Mouse (Mus musculus) heart, embryonic 16.5 days (tissue): ENCODE measurements around the gene Tenm3. TPM values are rescaled to one million over a fixed set of nuclear protein-coding genes. Genes with fewer than 3 reads are reported as not detected.

Source experiments
- ATAC-seq: fragments of 200-750 bp; cut with Nextera tagmentation; replicated peaks from 2 replicates; pipeline ENCODE4 v1.8.0; 2017; ENCODE audit warnings: moderate number of reproducible peaks; ENCODE audit not compliant: insufficient read depth, low FRiP score; ENCODE audit errors: extremely low read depth
- H3K27ac ChIP-seq: fragments of 300-500 bp; sonication (generic); 2 replicates; pipeline ENCODE4 v1.5.1; 2014; ENCODE audit warnings: mild to moderate bottlenecking, low read length, control low read depth, moderate library complexity
- H3K27me3 ChIP-seq: fragments of 300-500 bp; sonication (generic); 2 replicates; pipeline ENCODE4 v1.6.1; 2014; ENCODE audit warnings: low read length, mixed read lengths; ENCODE audit not compliant: control insufficient read depth, insufficient read depth
- H3K36me3 ChIP-seq: fragments of 300-500 bp; sonication (generic); 2 replicates; pipeline ENCODE4 v1.6.1; 2014; ENCODE audit not compliant: control insufficient read depth, insufficient read depth
- H3K4me1 ChIP-seq: fragments of 300-500 bp; sonication (generic); 2 replicates; pipeline ENCODE4 v1.6.1; 2014; ENCODE audit warnings: low read length, mixed read lengths; ENCODE audit not compliant: control insufficient read depth, insufficient read depth
- H3K4me2 ChIP-seq: fragments of 300-500 bp; sonication (generic); 2 replicates; pipeline ENCODE4 v1.6.1; 2014; ENCODE audit warnings: low read depth, mild to moderate bottlenecking, control low read depth, low read length
- H3K4me3 ChIP-seq: fragments of 300-500 bp; sonication (generic); 2 replicates; pipeline ENCODE4 v1.5.1; 2014; ENCODE audit warnings: mild to moderate bottlenecking, control low read depth, low read length
- H3K9ac ChIP-seq: fragments of 300-500 bp; sonication (generic); 2 replicates; pipeline ENCODE4 v1.6.1; 2014; ENCODE audit warnings: low read length, control low read depth
- H3K9me3 ChIP-seq: fragments of 300-500 bp; sonication (generic); replicated peaks from 2 replicates; pipeline ENCODE4 v1.6.1; 2016; ENCODE audit warnings: low read length; ENCODE audit not compliant: control insufficient read depth
- WGBS: fragments of 180-500 bp; shearing (Covaris S2); extraction: QIAGEN DNeasy Blood & Tissue Kit; methylation state at CpG from one replicate; pipeline ENCODE4 v1.1.7; 2014; 5-methylcytosine and 5-hydroxymethylcytosine counted together
- polyA plus RNA-seq: library from polyadenylated mRNA; unstranded; fragments of >200 nt; fragmentation: Nextera tagmentation; extraction: Ambion mirVana; gene quantifications from 2 replicates; pipeline ENCODE4 v1.2.1, GENCODE M21; 2015

Gene Tenm3
- polyA plus RNA-seq, 1 experiment from 2014 or later = 4.5 TPM

DNA sequence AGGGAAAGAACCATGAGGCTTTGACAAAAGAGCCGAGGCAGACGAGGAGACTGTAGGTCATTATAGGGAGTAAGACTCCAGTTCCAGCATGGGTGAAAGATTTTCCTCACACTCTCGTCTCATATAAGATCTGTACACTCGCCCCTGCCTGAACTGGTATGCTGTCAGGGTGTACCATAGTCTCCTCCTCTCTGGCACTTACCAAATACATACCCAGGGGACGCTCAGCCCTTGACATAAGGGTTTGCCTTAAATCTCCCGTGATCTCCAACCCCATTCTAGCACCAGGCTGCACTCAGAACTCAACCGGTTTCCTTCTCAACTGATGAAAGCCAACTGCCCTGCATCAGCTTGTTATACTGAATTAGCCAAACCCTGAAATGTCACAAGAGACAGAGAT, 121.4 kb downstream of the Tenm3 start:
- Histone ChIP-seq H3K4me1 (no peaks in the 10 kb centered on the region), H3K4me2 (no peak overlapping the region), H3K4me3 (no peak overlapping the region), H3K9ac (no peak overlapping the region), H3K27me3 (no peaks in the 10 kb centered on the region), H3K36me3 (no peaks in the 10 kb centered on the region), H3K9me3 (no peaks in the 10 kb centered on the region), H3K27ac (no peak overlapping the region)
- 81% methylated on average over 7 of the region's 7 CpGs for WGBS
- no peak for ATAC-seq

DNA sequence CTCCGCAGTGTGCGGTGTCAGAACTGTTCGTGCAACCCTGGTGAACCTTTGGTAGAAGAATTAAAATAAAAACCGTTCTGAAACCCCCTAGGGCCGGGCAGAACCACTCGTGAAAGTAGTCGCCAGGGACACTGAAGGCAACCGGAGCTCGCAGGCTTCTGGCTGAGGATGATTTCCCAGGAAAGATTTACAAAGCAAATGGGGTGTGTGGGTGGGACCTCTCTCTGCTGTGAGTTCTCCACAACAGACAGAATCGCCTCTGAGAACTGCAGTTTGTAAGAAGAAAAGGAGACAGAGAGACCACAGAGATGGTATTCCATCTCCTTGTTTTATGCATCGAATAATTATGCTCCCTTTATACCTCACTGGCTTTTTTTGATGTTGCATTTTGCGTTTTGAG, 122.4 kb downstream of the Tenm3 start:
- Histone ChIP-seq H3K4me2 (no peak overlapping the region), H3K9me3 (no peaks in the 10 kb centered on the region), H3K4me3 (no peak overlapping the region), H3K27ac (no peak overlapping the region), H3K27me3 (no peaks in the 10 kb centered on the region), H3K36me3 (no peaks in the 10 kb centered on the region), H3K9ac (no peak overlapping the region), H3K4me1 (no peaks in the 10 kb centered on the region)
- 87% methylated on average over 12 of the region's 12 CpGs for WGBS
- no peak for ATAC-seq

GRCm38 (mm10) chr8:48715616-48716015, 128.1 kb downstream of the Tenm3 start:
- no peaks in the 10 kb centered on the region for H3K4me1 ChIP-seq
- no peak overlapping the region for H3K4me2 ChIP-seq
- no peak overlapping the region for H3K4me3 ChIP-seq
- WGBS = 77% methylated on average over 9 of the region's 9 CpGs
- H3K27ac ChIP-seq = no peak overlapping the region
- H3K9me3 ChIP-seq = 0 out of 2 replicates have a peak, but pooled peaks cover 4% of the 10 kb centered on the region
- H3K36me3 ChIP-seq = no peaks in the 10 kb centered on the region
- ATAC-seq = no peak
- H3K27me3 ChIP-seq = no peaks in the 10 kb centered on the region
- H3K9ac ChIP-seq = no peak overlapping the region

DNA sequence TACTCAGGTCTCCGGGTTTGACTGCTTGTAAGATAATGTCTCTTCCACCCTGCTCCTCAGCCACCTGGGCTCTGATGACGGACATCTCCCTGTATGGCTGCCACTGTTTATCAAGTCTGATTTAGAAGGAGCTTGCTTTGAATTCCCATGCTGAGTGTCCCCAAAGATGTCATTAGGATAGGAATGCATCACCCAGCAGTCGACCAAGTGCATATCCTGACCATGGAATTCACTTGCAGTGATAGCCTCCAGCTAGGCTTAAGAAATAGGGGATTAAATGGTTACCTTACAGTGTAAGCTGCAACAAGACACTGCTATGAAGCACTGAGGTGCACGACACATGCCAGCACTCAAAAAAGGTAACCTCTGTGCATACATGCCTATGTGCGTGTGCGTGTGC, 137.1 kb downstream of the Tenm3 start:
- 73% methylated on average over 6 of the region's 6 CpGs for WGBS
- no peaks in the 10 kb centered on the region for H3K4me1 ChIP-seq
- no peak overlapping the region for H3K4me2 ChIP-seq
- no peaks in the 10 kb centered on the region for H3K27me3 ChIP-seq
- ATAC-seq = no peak
- no peak overlapping the region for H3K4me3 ChIP-seq
- H3K27ac ChIP-seq = no peak overlapping the region
- H3K9ac ChIP-seq = no peak overlapping the region
- H3K9me3 ChIP-seq = peaks cover 8% of the 10 kb centered on the region; the same call in 1 of the 2 replicates
- no peaks in the 10 kb centered on the region for H3K36me3 ChIP-seq

DNA sequence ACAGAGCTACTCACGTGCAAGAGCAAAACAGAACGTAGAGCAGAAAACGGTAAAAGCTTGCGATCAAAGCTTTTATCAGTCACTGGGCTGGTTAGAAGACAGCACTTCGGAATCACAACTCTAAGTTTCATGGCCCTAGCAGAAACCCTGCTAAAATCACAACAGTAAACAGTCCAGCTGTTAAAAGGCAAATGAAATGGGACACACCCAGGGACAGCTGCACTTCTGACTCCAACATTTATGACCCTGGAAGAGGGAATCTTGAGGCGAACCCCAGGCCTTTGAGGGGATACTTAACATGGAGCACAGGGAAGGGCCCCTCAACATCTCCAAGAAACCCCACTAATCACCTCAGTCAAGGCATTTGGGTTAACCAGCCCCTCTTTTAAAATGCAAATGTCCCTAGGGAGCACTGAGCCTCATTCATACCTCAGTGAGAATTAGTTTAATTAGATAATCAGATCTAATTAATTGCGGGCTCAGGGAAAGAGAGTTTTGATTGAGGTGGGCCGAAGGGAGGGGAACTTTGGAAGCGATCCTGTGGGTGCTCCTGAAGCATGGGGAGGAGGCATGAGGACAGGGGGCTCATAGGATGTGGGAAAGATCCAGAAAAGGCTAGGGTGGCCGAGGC, 138.8 kb downstream of the Tenm3 start:
- no peak overlapping the region for H3K9ac ChIP-seq
- WGBS = 87% methylated on average over 10 of the region's 10 CpGs
- ATAC-seq = no peak
- H3K4me2 ChIP-seq = no peak overlapping the region
- H3K27me3 ChIP-seq = no peaks in the 10 kb centered on the region
- H3K27ac ChIP-seq = no peak overlapping the region
- no peak overlapping the region for H3K4me3 ChIP-seq
- no peaks in the 10 kb centered on the region for H3K4me1 ChIP-seq
- no peaks in the 10 kb centered on the region for H3K36me3 ChIP-seq
- peaks cover 4% of the 10 kb centered on the region; the same call in 1 of the 2 replicates for H3K9me3 ChIP-seq

DNA sequence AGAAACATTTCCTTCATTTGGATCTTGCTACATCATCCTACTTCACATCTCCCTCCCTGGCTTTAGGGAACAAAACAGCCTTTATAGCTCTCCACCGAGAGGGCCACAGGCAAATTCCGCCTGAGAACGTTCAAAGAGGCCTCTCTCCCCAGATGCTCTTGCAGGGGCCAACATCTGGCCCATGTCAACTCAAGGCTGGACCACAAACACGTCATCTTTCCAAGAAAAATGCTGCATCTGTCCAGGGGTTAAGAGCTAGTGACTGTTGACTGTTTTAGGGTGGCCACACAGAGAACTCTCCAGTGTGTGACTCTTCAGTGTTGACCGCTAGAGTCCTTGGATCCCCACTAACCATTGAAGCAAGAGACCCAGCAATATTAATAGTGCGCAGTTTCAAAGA, 139.3 kb downstream of the Tenm3 start:
- Histone ChIP-seq H3K9me3 (peaks cover 4% of the 10 kb centered on the region; the same call in 1 of the 2 replicates), H3K4me1 (no peaks in the 10 kb centered on the region), H3K4me3 (no peak overlapping the region), H3K9ac (no peak overlapping the region), H3K4me2 (no peak overlapping the region), H3K27ac (no peak overlapping the region), H3K27me3 (no peaks in the 10 kb centered on the region), H3K36me3 (no peaks in the 10 kb centered on the region)
- ATAC-seq = no peak
- 78% methylated on average over 6 of the region's 6 CpGs for WGBS

DNA sequence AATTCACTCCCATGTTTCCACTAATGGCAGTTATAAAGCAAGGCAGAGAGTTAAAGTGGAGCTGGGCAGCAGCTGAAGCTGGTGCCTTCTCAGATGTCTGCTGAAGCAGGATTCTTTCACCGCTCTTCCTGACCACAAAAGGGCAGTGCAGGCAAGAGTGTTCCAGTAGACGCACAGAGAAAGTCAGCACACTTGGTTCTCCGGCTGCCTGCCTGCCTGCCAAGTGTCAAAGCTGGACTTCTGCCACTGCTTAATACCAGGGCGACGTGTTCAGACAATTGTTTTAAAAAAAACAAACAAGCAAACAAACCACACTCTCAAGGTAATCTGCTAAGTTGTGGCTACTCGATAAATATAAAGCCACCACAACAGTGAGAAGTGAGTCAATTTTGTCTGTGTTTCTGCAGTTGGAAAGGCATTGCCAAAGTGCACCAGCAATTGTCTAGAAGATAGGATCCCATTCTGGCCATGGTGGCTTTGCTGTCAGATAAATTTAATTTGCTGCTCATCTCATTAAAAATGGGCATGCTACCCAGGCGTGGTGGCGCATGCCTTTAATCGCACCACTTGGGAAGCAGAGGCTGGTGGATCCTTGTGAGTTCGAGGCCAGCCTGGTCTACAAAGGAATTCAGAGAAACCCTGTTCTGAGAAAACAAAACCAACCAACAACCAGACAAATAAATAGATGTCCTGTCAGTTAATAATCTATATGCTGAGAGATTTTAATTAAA, 152.9 kb downstream of the Tenm3 start:
- Histone ChIP-seq H3K4me1 (peaks cover 16% of the 10 kb centered on the region), H3K27me3 (no peaks in the 10 kb centered on the region), H3K9me3 (no peaks in the 10 kb centered on the region), H3K4me3 (no peak overlapping the region), H3K36me3 (no peaks in the 10 kb centered on the region), H3K27ac (peak overlapping the region; percentile 70), H3K4me2 (peak overlapping the region; percentile 2; the same call in 1 of the 2 replicates), H3K9ac (peak overlapping the region; percentile 35; the same call in 1 of the 2 replicates)
- peak; percentile 77 for ATAC-seq
- 59% methylated on average over 10 of the region's 10 CpGs for WGBS

DNA sequence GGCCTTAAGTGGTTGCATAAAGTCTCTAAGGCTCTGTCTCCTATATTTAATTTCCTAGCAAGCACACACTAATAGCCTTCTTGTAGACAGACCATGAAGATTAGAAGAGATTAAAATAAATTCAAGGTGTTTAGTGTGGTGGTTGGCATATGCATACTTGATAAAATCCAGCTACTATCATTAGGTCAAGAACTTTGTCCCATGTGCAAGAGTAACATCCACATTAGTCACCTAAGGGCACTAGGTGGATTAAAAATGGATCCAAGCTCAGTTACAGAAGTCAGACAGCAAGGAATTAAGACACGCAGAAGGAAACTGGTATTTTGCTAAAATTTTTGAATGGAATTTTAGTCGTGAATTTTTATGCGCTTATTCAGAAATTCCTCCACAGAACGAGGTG, 155.0 kb downstream of the Tenm3 start:
- ATAC-seq = no peak
- Histone ChIP-seq H3K36me3 (no peaks in the 10 kb centered on the region), H3K27ac (no peak overlapping the region), H3K27me3 (no peaks in the 10 kb centered on the region), H3K9me3 (no peaks in the 10 kb centered on the region), H3K9ac (no peak overlapping the region), H3K4me3 (no peak overlapping the region), H3K4me2 (no peak overlapping the region), H3K4me1 (peaks cover 16% of the 10 kb centered on the region)
- WGBS = 72% methylated on average over 4 of the region's 4 CpGs

GRCm38 (mm10) chr8:48688188-48688587, 155.6 kb downstream of the Tenm3 start:
- no peak for ATAC-seq
- no peak overlapping the region for H3K4me2 ChIP-seq
- no peaks in the 10 kb centered on the region for H3K27me3 ChIP-seq
- peaks cover 16% of the 10 kb centered on the region for H3K4me1 ChIP-seq
- H3K4me3 ChIP-seq = no peak overlapping the region
- H3K9me3 ChIP-seq = no peaks in the 10 kb centered on the region
- H3K9ac ChIP-seq = no peak overlapping the region
- 37% methylated on average over 9 of the region's 9 CpGs for WGBS
- H3K27ac ChIP-seq = no peak overlapping the region
- H3K36me3 ChIP-seq = no peaks in the 10 kb centered on the region
